Mouse (Mus musculus) olfactory bulb, adult 2 months (tissue): ENCODE measurements around the gene Kbtbd12. TPM values are rescaled to one million over a fixed set of nuclear protein-coding genes. Genes with fewer than 3 reads are reported as not detected.

Source experiments
- H3K27ac ChIP-seq: fragments of 200-500 bp; 2 replicates; pipeline ENCODE4 v1.5.1; 2012; ENCODE audit warnings: low read depth, low read length; ENCODE audit not compliant: insufficient read depth
- H3K4me1 ChIP-seq: fragments of 200-500 bp; 2 replicates; pipeline ENCODE4 v1.6.1; 2012; ENCODE audit warnings: low read length; ENCODE audit not compliant: control insufficient read depth, insufficient read depth
- H3K4me3 ChIP-seq: fragments of 200-500 bp; 2 replicates; pipeline ENCODE4 v1.5.1; 2012; ENCODE audit warnings: mild to moderate bottlenecking, low read depth, low read length, moderate library complexity; ENCODE audit not compliant: insufficient read depth
- CTCF ChIP-seq: fragments of 200-500 bp; IDR thresholded peaks from 2 replicates; pipeline ENCODE4 v1.5.1; 2012; ENCODE audit warnings: low read depth, mild to moderate bottlenecking, low read length, moderate library complexity; ENCODE audit not compliant: insufficient read depth
- POLR2A ChIP-seq: fragments of 200-500 bp; IDR thresholded peaks from 2 replicates; pipeline ENCODE4 v1.6.1; 2012; ENCODE audit warnings: mild to moderate bottlenecking, low read depth, low read length, moderate library complexity; ENCODE audit not compliant: insufficient read depth
- WGBS: fragments of 180-500 bp; shearing (Covaris S2); methylation state at CpG from one replicate; pipeline ENCODE4 v1.1.7; 2018; 5-methylcytosine and 5-hydroxymethylcytosine counted together
- polyA plus RNA-seq: library from polyadenylated mRNA; stranded (reverse); fragments of >200 nt; gene quantifications from 2 replicates; pipeline ENCODE4 v1.2.4, GENCODE M21; 2012; ENCODE audit warnings: low replicate concordance; ENCODE audit not compliant: missing spikeins, insufficient read depth, insufficient read length

Kbtbd12 gene
- polyA plus RNA-seq, 1 experiment: not detected

- no peaks in the 10 kb centered on the region for H3K4me1 ChIP-seq
- no peak for TF ChIP-seq CTCF
- TF ChIP-seq POLR2A: no peak
- 66% methylated on average over 4 of the region's 4 CpGs for WGBS
- H3K4me3 ChIP-seq: no peak overlapping the region
- H3K27ac ChIP-seq: no peak overlapping the region
These were observed 10.0 kb upstream of the Kbtbd12 start for GRCm38 (mm10) chr6:88647564-88648295.

GRCm38 (mm10) chr6:88644786-88645185 lies 7.0 kb upstream of the Kbtbd12 start:
- WGBS: 92% methylated on average over 4 of the region's 4 CpGs
- Histone ChIP-seq H3K27ac (no peak overlapping the region), H3K4me1 (0 out of 2 replicates have a peak, but pooled peaks cover 3% of the 10 kb centered on the region), H3K4me3 (no peak overlapping the region)
- TF ChIP-seq POLR2A (no peak), CTCF (no peak)

GRCm38 (mm10) chr6:88641346-88641920 lies 3.7 kb upstream of the Kbtbd12 start:
- no peak overlapping the region for H3K27ac ChIP-seq
- WGBS: 89% methylated on average over 4 of the region's 4 CpGs
- TF ChIP-seq CTCF: no peak
- TF ChIP-seq POLR2A: no peak
- H3K4me3 ChIP-seq: no peak overlapping the region
- H3K4me1 ChIP-seq: 0 out of 2 replicates have a peak, but pooled peaks cover 3% of the 10 kb centered on the region

GRCm38 (mm10) chr6:88640331-88640730 lies 2.6 kb upstream of the Kbtbd12 start:
- TF ChIP-seq CTCF (no peak), POLR2A (no peak)
- 0 out of 2 replicates have a peak, but pooled peaks cover 3% of the 10 kb centered on the region for H3K4me1 ChIP-seq
- WGBS: 36% methylated on average over 3 of the region's 3 CpGs
- no peak overlapping the region; the same call in 1 of the 2 replicates for H3K27ac ChIP-seq
- no peak overlapping the region for H3K4me3 ChIP-seq

GRCm38 (mm10) chr6:88639921-88640320 lies 2.2 kb upstream of the Kbtbd12 start:
- TF ChIP-seq POLR2A (no peak), CTCF (no peak)
- WGBS: 4% methylated on average over 9 of the region's 9 CpGs
- 0 out of 2 replicates have a peak, but pooled peaks cover 3% of the 10 kb centered on the region for H3K4me1 ChIP-seq
- H3K4me3 ChIP-seq: no peak overlapping the region
- H3K27ac ChIP-seq: no peak overlapping the region

GRCm38 (mm10) chr6:88639372-88639920 lies 1.7 kb upstream of the Kbtbd12 start:
- H3K27ac ChIP-seq: no peak overlapping the region
- H3K4me1 ChIP-seq: 0 out of 2 replicates have a peak, but pooled peaks cover 3% of the 10 kb centered on the region
- 51% methylated on average over 6 of the region's 6 CpGs for WGBS
- H3K4me3 ChIP-seq: no peak overlapping the region
- TF ChIP-seq POLR2A: no peak
- no peak for TF ChIP-seq CTCF

GRCm38 (mm10) chr6:88638917-88639316 lies 1.2 kb upstream of the Kbtbd12 start:
- WGBS: 81% methylated on average over 1 of the region's 1 CpGs
- Histone ChIP-seq H3K27ac (no peak overlapping the region), H3K4me1 (0 out of 2 replicates have a peak, but pooled peaks cover 3% of the 10 kb centered on the region), H3K4me3 (no peak overlapping the region)
- no peak for TF ChIP-seq CTCF
- TF ChIP-seq POLR2A: no peak

GRCm38 (mm10) chr6:88635881-88636754 lies 1.6 kb downstream of the Kbtbd12 start:
- WGBS: 90% methylated on average over 6 of the region's 6 CpGs
- Histone ChIP-seq H3K4me3 (no peak overlapping the region), H3K27ac (no peak overlapping the region), H3K4me1 (0 out of 2 replicates have a peak, but pooled peaks cover 3% of the 10 kb centered on the region)
- TF ChIP-seq POLR2A: no peak
- no peak for TF ChIP-seq CTCF

- Histone ChIP-seq H3K27ac (no peak overlapping the region), H3K4me1 (peaks cover 3% of the 10 kb centered on the region; the same call in 1 of the 2 replicates), H3K4me3 (no peak overlapping the region)
- WGBS: 71% methylated on average over 6 of the region's 6 CpGs
- no peak for TF ChIP-seq POLR2A
- no peak for TF ChIP-seq CTCF
These were observed 6.5 kb downstream of the Kbtbd12 start for GRCm38 (mm10) chr6:88631293-88631692.
